Mouse (Mus musculus) heart, postnatal 0 days (tissue): ENCODE measurements around the gene Tpx2.

Source experiments
- CTCF ChIP-seq: IDR thresholded peaks from 2 replicates; pipeline ENCODE4 v1.5.1; 2016; ENCODE audit warnings: antibody characterized with exemption, control low read depth, low read depth
- EP300 ChIP-seq: IDR thresholded peaks from 2 replicates; pipeline ENCODE4 v1.6.1; 2016; ENCODE audit warnings: antibody characterized with exemption, low read depth

GRCm38 (mm10) chr2:152902658-152903057, 54.9 kb downstream of the Tpx2 start:
- TF ChIP-seq CTCF = no peak
- TF ChIP-seq EP300 = no peak
